Mouse (Mus musculus) heart, adult 18-20 months (tissue): ENCODE measurements around the gene Ttc7b. TPM values are rescaled to one million over a fixed set of nuclear protein-coding genes. Genes with fewer than 3 reads are reported as not detected.

Source experiments
- DNase-seq, 2 experiments: peaks; one replicate each; pipeline ENCODE4 v3.0.0; 2021 to 2022; ENCODE audit warnings: mixed read lengths in 1 of 2
- total RNA-seq, 2 experiments: library from RNA; stranded (reverse); gene quantifications; 2 replicates each; pipeline ENCODE4 v1.2.3; 2021

The Ttc7b gene
- total RNA-seq, 2 experiments from 2014 or later, result 74.6 to 79.1 TPM

- DNase-seq, result no peak
Measured at GRCm38 (mm10) chr12:100380697-100381291, 139.8 kb downstream of the Ttc7b start.

DNA sequence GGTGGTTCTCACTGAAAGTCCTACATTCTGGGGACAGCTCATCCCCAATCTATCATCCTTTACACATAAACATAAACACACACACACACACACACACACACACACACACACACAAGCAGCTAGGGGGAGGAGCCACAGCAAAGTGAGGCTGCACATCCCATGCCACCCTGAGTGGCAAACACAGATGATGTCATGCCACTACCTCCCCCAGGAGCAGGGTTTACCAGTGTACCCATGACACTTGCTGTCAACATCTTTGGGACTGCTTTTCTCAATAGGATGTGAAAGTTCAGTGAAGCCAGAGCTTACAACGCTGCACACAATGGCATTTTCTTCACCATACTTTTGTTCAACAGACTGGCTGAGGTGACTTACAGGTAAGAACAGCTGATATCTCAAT, 140.8 kb downstream of the Ttc7b start:
- DNase-seq, result no peak

GRCm38 (mm10) chr12:100378266-100378665, 142.4 kb downstream of the Ttc7b start:
- no peak for DNase-seq

- DNase-seq, result no peak
Measured at GRCm38 (mm10) chr12:100377791-100378190, 142.8 kb downstream of the Ttc7b start.

DNA sequence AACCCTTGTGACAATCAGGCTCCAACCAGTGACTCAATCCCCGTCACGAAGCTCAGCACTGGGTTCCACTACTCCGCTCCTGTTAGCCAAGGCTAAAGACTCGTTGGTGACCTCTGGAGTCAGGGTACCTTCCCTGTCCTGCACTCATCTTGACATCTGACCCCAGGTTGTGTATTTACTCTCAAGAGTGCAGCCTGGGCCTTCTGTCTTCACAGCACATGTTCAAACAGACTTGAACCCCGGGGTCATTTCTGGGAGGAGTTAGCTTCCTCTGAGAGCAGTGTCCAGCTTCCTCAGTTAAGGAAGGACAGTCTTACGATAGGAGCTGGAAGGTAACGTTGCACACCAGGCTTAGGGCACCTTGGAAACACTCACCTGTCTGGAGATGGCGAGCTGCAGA, 144.8 kb downstream of the Ttc7b start:
- no peak for DNase-seq

DNA sequence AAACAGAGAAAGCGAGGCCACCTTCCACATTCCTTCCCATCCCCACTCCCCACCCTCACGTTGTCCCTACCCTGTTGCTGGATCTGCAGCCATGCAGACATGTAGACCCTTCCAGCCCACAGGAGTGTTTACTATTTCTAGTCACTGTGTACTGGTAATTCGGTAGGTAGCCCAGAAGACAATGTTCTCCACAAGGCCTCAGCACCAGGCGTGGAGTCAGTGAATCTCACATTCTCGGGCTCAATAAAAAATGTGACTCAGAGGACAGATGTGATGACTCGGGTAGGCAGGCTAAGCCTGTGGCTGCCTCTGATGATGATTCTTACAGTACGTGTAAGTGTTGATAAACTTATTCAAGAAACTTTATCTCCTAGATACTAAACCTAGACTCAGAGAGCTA, 147.8 kb downstream of the Ttc7b start:
- DNase-seq, result no peak

DNA sequence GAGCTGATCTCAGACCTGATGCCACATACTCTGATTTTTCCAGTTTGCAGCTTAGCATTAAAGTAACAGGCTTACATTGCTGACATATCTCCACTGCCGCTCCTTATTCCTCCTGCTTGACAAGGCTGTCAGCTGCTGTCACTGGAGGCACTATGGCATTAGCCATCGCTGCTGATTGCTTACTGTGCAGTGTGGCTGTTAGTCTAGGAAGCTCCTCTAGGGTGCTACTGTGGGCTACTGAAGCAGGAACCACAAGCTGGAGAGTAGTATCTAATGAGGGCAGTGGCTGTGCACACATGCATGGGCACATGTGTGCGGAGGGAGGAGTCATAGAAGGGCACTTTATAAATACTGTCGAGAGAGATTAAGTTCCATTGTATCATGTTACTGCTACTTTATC, 148.6 kb downstream of the Ttc7b start:
- no peak for DNase-seq

DNA sequence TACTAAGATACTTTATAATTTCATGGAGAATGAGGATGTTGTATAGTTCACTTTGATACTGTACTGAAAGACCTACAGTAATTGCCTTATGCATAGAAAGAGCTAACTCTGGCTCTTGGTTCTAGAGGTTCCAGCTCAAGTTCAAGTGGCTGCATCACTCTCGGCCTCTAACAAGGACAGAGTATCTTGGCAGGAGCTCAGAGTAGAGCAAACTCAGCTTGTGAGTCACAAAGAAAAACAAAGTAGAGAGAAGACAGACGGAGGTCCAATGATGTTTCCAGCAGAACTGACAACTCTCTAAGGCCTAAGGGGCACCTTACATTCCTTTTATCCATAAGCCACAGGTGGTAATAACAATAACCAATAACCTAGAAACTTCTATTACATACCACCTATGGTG, 150.8 kb downstream of the Ttc7b start:
- no peak for DNase-seq

GRCm38 (mm10) chr12:100369220-100369619, 151.4 kb downstream of the Ttc7b start:
- DNase-seq, result peak in 1 of 2 experiments; percentile 36

GRCm38 (mm10) chr12:100361330-100361729, 159.3 kb downstream of the Ttc7b start:
- DNase-seq, result no peak

DNA sequence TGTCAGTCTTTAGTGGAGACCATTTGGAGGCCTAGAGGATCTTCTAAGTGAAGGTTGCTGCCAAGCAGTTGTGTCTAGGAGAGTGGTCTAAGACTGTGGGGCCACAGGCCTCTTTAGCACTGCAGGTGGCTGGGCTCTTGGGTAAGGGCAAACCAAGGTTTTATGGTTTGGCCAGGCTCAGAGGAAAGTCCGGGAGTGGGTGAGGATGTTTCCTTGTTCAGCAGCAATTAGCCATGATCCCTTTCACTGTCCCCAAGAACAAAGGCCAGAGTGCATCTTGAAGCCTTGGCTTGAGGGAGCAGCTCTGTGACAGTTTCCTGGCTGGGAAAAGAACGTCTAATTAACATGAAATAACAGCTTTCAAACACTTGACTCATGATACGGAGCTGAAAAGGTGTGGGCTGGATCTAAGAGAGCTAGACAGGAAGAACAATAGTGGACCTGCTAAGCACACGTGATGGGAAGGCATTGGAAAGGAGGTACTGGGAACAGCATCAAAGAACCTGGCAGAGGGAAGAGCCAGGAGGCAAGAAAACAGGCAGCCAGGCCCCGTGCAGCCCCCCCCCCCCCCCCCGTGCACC, 162.5 kb downstream of the Ttc7b start:
- no peak for DNase-seq

- no peak for DNase-seq
Measured at GRCm38 (mm10) chr12:100356407-100356806, 164.2 kb downstream of the Ttc7b start.

DNA sequence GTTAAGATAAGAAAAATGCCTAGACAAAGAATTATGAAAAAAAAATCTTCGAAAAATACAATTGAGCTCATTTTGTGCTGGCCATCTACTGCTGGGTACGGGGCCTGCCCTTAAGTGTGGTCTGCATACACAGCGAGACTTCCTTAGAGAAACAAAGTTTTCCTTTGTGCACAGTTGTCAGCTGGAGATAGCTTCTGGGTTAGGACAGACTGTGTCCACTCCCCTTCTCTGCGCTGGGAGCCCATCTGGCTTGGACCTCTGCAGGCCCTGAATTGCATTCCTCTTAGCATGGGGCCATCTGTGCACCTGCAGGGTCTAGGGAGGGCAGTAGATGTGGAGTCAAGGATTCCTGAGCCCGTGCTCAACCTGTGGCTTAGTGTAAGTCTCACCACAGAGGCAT, 165.1 kb downstream of the Ttc7b start:
- DNase-seq, result no peak

DNA sequence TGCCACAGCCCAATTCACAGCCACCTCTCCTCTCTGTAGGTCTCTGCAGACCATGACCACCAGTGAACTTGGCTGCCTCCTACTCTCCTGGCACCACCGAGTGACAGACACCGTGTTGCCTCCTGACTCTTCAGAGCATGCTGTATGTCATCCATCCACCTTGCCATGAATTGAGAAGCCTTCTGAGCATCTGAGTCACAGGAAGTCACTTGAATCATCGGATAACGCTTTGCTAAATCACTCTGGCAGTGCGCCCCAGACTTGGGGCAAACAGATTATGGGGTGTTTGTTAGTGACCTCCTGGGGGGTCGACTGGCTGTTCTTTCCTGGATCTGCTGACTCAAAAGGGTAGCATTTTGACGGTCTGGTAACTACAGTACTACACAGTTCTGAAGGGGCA, 166.7 kb downstream of the Ttc7b start:
- DNase-seq, result no peak

- no peak for DNase-seq
Measured at GRCm38 (mm10) chr12:100353075-100353782, 167.4 kb downstream of the Ttc7b start.

DNA sequence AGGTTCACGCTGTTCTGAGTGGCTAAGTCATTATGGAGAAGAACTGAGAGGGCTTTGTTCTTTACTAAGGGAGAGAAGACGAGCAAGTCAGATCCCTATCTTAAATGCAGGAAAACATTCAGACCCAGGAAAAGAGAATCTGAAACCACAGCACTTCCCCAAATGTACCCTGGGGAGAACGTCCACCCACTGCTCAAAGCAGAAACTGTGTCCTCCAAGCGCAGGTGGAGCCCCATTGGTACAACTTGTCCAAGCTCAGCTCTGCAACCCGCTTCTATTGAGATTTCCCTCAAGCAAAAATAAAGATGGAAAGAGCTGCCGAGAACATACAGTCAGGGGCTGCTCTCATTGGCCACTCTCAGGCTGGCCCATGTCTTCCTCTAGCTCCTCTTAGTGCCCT, 168.5 kb downstream of the Ttc7b start:
- peak in 1 of 2 experiments; percentile 44 for DNase-seq

- DNase-seq, result no peak
Measured at GRCm38 (mm10) chr12:100343554-100343953, 177.1 kb downstream of the Ttc7b start.

DNA sequence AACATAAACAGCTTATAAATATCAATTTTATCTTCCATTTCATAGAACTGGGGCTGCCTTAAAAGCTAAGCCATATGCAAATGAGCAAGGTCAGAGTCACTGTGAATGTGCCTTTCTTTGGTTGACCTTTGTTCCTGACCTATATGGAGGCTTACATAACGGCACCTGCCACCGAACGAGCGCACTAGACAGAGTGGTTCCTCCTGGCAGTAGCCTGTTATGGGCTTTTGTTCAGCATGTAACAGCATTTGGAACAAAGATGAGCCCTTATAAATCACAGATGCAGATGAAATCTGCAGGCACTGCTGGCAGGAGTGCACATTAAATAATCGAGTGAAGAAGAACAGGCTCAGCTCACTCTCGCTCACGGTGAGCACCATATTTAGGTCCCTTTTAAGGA, 179.0 kb downstream of the Ttc7b start:
- DNase-seq, result no peak

- no peak for DNase-seq
Measured at GRCm38 (mm10) chr12:100340901-100341460, 179.6 kb downstream of the Ttc7b start.

- no peak for DNase-seq
Measured at GRCm38 (mm10) chr12:100338055-100338454, 182.6 kb downstream of the Ttc7b start.

DNA sequence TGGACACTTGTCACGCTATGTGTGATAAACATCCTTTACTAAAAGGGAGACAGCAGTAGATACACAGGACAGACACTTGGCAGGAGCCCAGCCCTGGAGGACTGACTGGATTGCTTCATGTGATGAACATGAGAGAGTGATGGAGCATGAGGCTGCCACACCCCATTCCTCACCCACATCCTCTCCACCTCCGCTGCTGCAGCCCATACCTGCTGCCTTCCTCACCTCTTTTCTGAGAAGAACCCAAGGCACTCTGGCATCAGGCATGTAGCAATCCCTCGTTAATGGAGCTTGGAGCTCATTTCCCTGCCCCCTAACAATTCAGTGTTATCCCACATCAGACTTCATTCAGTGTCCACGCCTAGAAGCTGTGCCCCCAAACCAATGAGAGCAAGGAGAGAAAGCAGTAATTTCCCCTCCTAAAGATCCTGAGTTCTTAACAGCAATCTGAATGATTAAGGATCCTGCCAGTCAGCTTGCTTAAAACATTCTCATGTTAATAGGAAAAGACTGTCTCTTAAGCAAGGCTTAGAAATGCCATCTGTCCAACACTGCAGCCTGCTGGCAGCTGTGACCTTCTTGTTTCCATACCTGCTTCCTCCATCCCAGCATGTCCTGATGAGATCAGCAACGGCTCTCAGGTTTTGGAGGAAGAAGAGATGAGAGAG, 183.1 kb downstream of the Ttc7b start:
- no peak for DNase-seq

- DNase-seq, result no peak
Measured at GRCm38 (mm10) chr12:100336241-100336640, 184.4 kb downstream of the Ttc7b start.

DNA sequence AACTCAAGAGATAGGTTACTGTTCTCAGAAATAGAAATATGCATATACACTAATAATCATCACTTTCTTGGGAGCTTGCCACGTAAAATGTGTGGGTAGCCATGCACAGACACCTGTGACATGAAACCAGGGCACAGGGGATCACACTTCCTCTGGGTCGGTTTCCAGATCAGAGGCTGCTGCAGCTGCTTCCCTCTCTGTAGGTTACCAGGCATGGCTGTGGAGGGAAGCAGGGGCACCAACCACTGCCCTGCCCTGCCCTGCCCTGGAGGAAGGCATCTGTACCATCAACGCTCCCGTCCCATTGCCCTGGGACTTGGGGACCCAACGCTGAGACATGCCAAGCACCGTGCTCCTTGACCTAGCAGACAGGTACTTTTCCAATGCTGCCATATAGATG, 188.8 kb downstream of the Ttc7b start:
- DNase-seq, result no peak
